Mouse (Mus musculus): ENCODE data around the gene Cacna1c. TPM values are rescaled to one million over a fixed set of nuclear protein-coding genes. Genes with fewer than 3 reads are reported as not detected.

Gene Cacna1c
- polyA plus RNA-seq, 1 experiment from 2014 or later: 4.7 TPM

- ATAC-seq: no peak
- 92% methylated on average over 2 of the region's 2 CpGs for WGBS
- H3K27me3 ChIP-seq (replicated peaks; ENCODE audit: control insufficient read depth, insufficient read depth, low read length): no peaks in the 10 kb centered on the region
Observed at GRCm38 (mm10) chr6:119180188-119180587, 16.0 kb downstream of the Cacna1c start.

GRCm38 (mm10) chr6:119177101-119177500 is 19.1 kb downstream of the Cacna1c start:
- Histone ChIP-seq H3K27ac (ENCODE audit: low read depth, low read length) (no peak overlapping the region), H3K9ac (ENCODE audit: low read depth, low read length) (no peak overlapping the region), H3K4me3 (ENCODE audit: low read length) (no peak overlapping the region), H3K36me3 (ENCODE audit: control insufficient read depth, insufficient read depth, low read length) (no peaks in the 10 kb centered on the region), H3K9me3 (ENCODE audit: control insufficient read depth, low read length) (no peaks in the 10 kb centered on the region), H3K4me2 (ENCODE audit: low read length) (peak overlapping the region; percentile 5; the same call in 1 of the 2 replicates), H3K4me1 (ENCODE audit: control insufficient read depth, insufficient read depth, low read depth, low read length) (peaks cover 10% of the 10 kb centered on the region), H3K27me3 (replicated peaks; ENCODE audit: control insufficient read depth, insufficient read depth, low read length) (no peaks in the 10 kb centered on the region)
- 54% methylated on average over 8 of the region's 8 CpGs for WGBS
- no peak for ATAC-seq

More at GRCm38 (mm10) chr6:119180188-119180587, 16.0 kb downstream of the Cacna1c start:
- peaks cover 10% of the 10 kb centered on the region for H3K4me1 ChIP-seq (ENCODE audit: control insufficient read depth, insufficient read depth, low read depth, low read length)
- no peaks in the 10 kb centered on the region for H3K9me3 ChIP-seq (ENCODE audit: control insufficient read depth, low read length)
- H3K36me3 ChIP-seq (ENCODE audit: control insufficient read depth, insufficient read depth, low read length): peaks cover 6% of the 10 kb centered on the region; the same call in 1 of the 2 replicates
- H3K4me3 ChIP-seq (ENCODE audit: low read length): no peak overlapping the region
- H3K4me2 ChIP-seq (ENCODE audit: low read length): no peak overlapping the region
- no peak overlapping the region for H3K27ac ChIP-seq (ENCODE audit: low read depth, low read length)
- H3K9ac ChIP-seq (ENCODE audit: low read depth, low read length): no peak overlapping the region

GRCm38 (mm10) chr6:119176103-119176502 is 20.1 kb downstream of the Cacna1c start:
- Histone ChIP-seq H3K9me3 (ENCODE audit: control insufficient read depth, low read length) (no peaks in the 10 kb centered on the region), H3K4me3 (ENCODE audit: low read length) (peak overlapping the region; percentile 77), H3K9ac (ENCODE audit: low read depth, low read length) (no peak overlapping the region), H3K4me2 (ENCODE audit: low read length) (peak overlapping the region; percentile 56), H3K27me3 (replicated peaks; ENCODE audit: control insufficient read depth, insufficient read depth, low read length) (no peaks in the 10 kb centered on the region), H3K27ac (ENCODE audit: low read depth, low read length) (no peak overlapping the region), H3K36me3 (ENCODE audit: control insufficient read depth, insufficient read depth, low read length) (no peaks in the 10 kb centered on the region), H3K4me1 (ENCODE audit: control insufficient read depth, insufficient read depth, low read depth, low read length) (peaks cover 10% of the 10 kb centered on the region)
- ATAC-seq: no peak
- 74% methylated on average over 7 of the region's 7 CpGs for WGBS

- Histone ChIP-seq H3K27me3 (replicated peaks; ENCODE audit: control insufficient read depth, insufficient read depth, low read length) (no peaks in the 10 kb centered on the region), H3K36me3 (ENCODE audit: control insufficient read depth, insufficient read depth, low read length) (no peaks in the 10 kb centered on the region), H3K4me2 (ENCODE audit: low read length) (peak within 1 kb of the TSS; percentile 62), H3K27ac (ENCODE audit: low read depth, low read length) (peak within 1 kb of the TSS; percentile 94), H3K4me1 (ENCODE audit: control insufficient read depth, insufficient read depth, low read depth, low read length) (peaks cover 10% of the 10 kb centered on the region), H3K9me3 (ENCODE audit: control insufficient read depth, low read length) (no peaks in the 10 kb centered on the region), H3K9ac (ENCODE audit: low read depth, low read length) (peak within 1 kb of the TSS; percentile 93), H3K4me3 (ENCODE audit: low read length) (peak within 1 kb of the TSS; percentile 77)
- ATAC-seq: peak; percentile 97
- under 1% methylated on average over 65 of the region's 65 CpGs for WGBS
Observed at GRCm38 (mm10) chr6:119175078-119175853, 21.0 kb downstream of the Cacna1c start, which contains the start of gene Dcp1b. TSS of gene Dcp1b (plus strand) at chr6:119175253.

- Histone ChIP-seq H3K9me3 (ENCODE audit: control insufficient read depth, low read length) (no peaks in the 10 kb centered on the region), H3K27me3 (replicated peaks; ENCODE audit: control insufficient read depth, insufficient read depth, low read length) (no peaks in the 10 kb centered on the region), H3K4me1 (ENCODE audit: control insufficient read depth, insufficient read depth, low read depth, low read length) (peaks cover 10% of the 10 kb centered on the region), H3K27ac (ENCODE audit: low read depth, low read length) (peak overlapping the region; percentile 94), H3K4me2 (ENCODE audit: low read length) (peak overlapping the region; percentile 62), H3K9ac (ENCODE audit: low read depth, low read length) (peak overlapping the region; percentile 93), H3K4me3 (ENCODE audit: low read length) (peak overlapping the region; percentile 77), H3K36me3 (ENCODE audit: control insufficient read depth, insufficient read depth, low read length) (no peaks in the 10 kb centered on the region)
- WGBS: 53% methylated on average over 12 of the region's 12 CpGs
- peak; percentile 22; the same call in 1 of the 2 replicates for ATAC-seq
Observed at GRCm38 (mm10) chr6:119174307-119175074, 21.7 kb downstream of the Cacna1c start.

- ATAC-seq: no peak
- Histone ChIP-seq H3K9me3 (ENCODE audit: control insufficient read depth, low read length) (no peaks in the 10 kb centered on the region), H3K27ac (ENCODE audit: low read depth, low read length) (no peak overlapping the region), H3K27me3 (replicated peaks; ENCODE audit: control insufficient read depth, insufficient read depth, low read length) (no peaks in the 10 kb centered on the region), H3K9ac (ENCODE audit: low read depth, low read length) (no peak overlapping the region), H3K4me2 (ENCODE audit: low read length) (no peak overlapping the region), H3K4me3 (ENCODE audit: low read length) (no peak overlapping the region), H3K36me3 (ENCODE audit: control insufficient read depth, insufficient read depth, low read length) (no peaks in the 10 kb centered on the region), H3K4me1 (ENCODE audit: control insufficient read depth, insufficient read depth, low read depth, low read length) (no peaks in the 10 kb centered on the region)
Observed at GRCm38 (mm10) chr6:119165677-119166076, 30.5 kb downstream of the Cacna1c start.

GRCm38 (mm10) chr6:119145109-119145508 is 51.1 kb downstream of the Cacna1c start:
- Histone ChIP-seq H3K27ac (ENCODE audit: low read depth, low read length) (no peak overlapping the region), H3K4me3 (ENCODE audit: low read length) (no peak overlapping the region), H3K4me1 (ENCODE audit: control insufficient read depth, insufficient read depth, low read depth, low read length) (no peaks in the 10 kb centered on the region), H3K9me3 (ENCODE audit: control insufficient read depth, low read length) (peaks cover 2% of the 10 kb centered on the region; the same call in 1 of the 2 replicates), H3K9ac (ENCODE audit: low read depth, low read length) (no peak overlapping the region), H3K27me3 (replicated peaks; ENCODE audit: control insufficient read depth, insufficient read depth, low read length) (no peaks in the 10 kb centered on the region), H3K36me3 (ENCODE audit: control insufficient read depth, insufficient read depth, low read length) (no peaks in the 10 kb centered on the region), H3K4me2 (ENCODE audit: low read length) (no peak overlapping the region)
- no peak for ATAC-seq
- 73% methylated on average over 4 of the region's 4 CpGs for WGBS

GRCm38 (mm10) chr6:119139561-119139960 is 56.7 kb downstream of the Cacna1c start:
- H3K4me2 ChIP-seq (ENCODE audit: low read length): no peak overlapping the region
- WGBS: 84% methylated on average over 7 of the region's 7 CpGs
- no peaks in the 10 kb centered on the region for H3K27me3 ChIP-seq (replicated peaks; ENCODE audit: control insufficient read depth, insufficient read depth, low read length)
- no peaks in the 10 kb centered on the region for H3K36me3 ChIP-seq (ENCODE audit: control insufficient read depth, insufficient read depth, low read length)
- H3K27ac ChIP-seq (ENCODE audit: low read depth, low read length): no peak overlapping the region
- no peaks in the 10 kb centered on the region for H3K4me1 ChIP-seq (ENCODE audit: control insufficient read depth, insufficient read depth, low read depth, low read length)
- no peak overlapping the region for H3K9ac ChIP-seq (ENCODE audit: low read depth, low read length)
- no peak for ATAC-seq
- no peaks in the 10 kb centered on the region for H3K9me3 ChIP-seq (ENCODE audit: control insufficient read depth, low read length)
- H3K4me3 ChIP-seq (ENCODE audit: low read length): no peak overlapping the region

- H3K4me1 ChIP-seq (ENCODE audit: control insufficient read depth, insufficient read depth, low read depth, low read length): no peaks in the 10 kb centered on the region
- H3K27me3 ChIP-seq (replicated peaks; ENCODE audit: control insufficient read depth, insufficient read depth, low read length): no peaks in the 10 kb centered on the region
- H3K36me3 ChIP-seq (ENCODE audit: control insufficient read depth, insufficient read depth, low read length): no peaks in the 10 kb centered on the region
- H3K9ac ChIP-seq (ENCODE audit: low read depth, low read length): no peak overlapping the region
- H3K4me2 ChIP-seq (ENCODE audit: low read length): no peak overlapping the region
- no peaks in the 10 kb centered on the region for H3K9me3 ChIP-seq (ENCODE audit: control insufficient read depth, low read length)
- no peak for ATAC-seq
- no peak overlapping the region for H3K4me3 ChIP-seq (ENCODE audit: low read length)
- no peak overlapping the region for H3K27ac ChIP-seq (ENCODE audit: low read depth, low read length)
- WGBS: 87% methylated on average over 10 of the region's 10 CpGs
Observed at GRCm38 (mm10) chr6:119137768-119138167, 58.5 kb downstream of the Cacna1c start.

All from hindbrain, embryonic 16.5 days (tissue).